Mouse (Mus musculus): Measurements from ENCODE around the gene Zfp976. TPM values are rescaled to one million over a fixed set of nuclear protein-coding genes. Genes with fewer than 3 reads are reported as not detected.

Gene Zfp976
- polyA plus RNA-seq (2017; shearing (Covaris generic)) = 4.1 TPM

DNA sequence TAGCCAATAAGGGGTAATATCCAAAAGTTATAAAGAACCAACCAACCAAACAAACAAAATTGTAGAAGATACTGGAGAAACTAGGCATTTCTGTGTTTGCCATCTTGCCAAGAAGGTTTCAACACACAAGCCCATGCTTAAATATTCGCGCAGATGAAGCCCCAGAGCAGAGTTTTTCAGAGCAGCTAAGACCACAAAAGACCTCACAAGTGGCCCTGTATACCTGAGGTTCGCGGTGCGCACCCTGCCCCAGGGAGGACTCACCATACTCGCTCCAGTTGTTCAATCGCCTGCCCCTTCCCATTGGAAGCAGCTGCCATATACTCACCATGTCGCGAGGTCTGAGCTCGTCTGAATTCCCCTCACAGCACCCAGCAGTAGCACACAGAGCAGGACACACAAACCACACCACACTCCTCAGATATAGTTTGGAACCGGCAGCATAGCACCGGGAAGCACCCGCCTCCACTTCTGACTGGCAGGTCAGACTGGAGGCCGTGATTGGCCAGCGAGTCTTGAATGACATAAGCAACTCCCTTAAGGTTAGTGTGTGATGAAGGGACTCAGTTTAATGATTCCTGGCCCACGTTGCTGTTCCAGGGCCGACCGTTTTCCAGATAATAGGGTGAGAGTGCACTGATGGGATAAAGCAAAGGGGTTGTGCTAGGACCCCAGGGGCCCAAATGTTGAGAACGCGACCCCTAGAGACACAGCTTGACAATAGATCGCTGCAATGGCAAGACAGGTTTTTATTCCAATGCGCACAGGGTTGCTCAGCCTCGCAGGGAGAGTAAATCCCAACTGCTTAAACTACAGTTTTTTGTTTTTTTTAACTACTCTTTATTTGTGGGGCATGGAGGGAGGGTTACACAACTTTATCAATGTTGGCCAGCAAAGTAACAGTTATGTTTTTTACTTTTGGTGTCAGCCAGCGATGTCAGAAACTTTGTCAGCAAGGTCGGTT, at the start of gene Zfp976:
Gene Zfp976 (minus strand): TSS at position 437 of the 964 bp plus-strand sequence.

DNA sequence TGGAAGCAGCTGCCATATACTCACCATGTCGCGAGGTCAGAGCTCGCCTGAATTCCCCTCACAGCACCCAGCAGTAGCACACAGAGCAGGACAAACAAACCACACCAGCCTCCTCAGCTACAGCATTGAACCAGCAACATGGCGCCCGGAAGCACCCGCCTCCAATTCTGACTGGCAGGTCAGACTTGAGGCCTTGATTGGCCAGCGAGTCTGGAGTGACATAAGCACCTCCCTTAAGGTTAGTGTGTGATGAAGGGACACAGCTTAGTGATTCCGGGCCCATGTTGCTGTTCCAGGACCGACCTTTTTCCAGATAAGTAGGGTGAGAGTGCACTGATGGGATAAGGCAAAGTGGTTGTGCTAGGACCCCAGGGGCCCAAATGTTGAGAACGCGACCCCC, 50.0 kb downstream of the Zfp976 start, which contains the start of gene Zfp977:
Gene Zfp977 (minus strand): TSS at position 135 of the 400 bp plus-strand sequence.

DNA sequence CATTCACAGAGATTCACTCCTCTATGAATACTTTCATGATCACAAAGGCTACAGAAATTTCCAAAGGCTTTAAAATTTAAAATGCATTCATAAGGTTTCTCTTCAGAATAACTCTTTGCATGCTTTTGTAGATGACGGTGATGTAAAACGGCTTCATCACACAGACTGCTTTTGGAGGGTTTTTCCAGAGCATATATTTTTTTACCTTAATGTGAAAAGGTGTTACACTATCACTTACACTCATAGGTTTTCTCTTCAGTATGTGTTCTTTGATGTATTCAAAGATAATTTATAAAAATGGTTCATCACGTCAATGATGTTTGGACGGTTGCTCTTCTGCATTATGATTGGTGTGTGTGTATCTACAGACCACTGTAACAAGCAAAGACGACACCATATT, 63.9 kb downstream of the Zfp976 start, which contains the start of gene Gm21028:
Gene Gm21028 (minus strand): TSS at position 101 of the 400 bp plus-strand sequence.

Other genes starting within 250 kb of the Zfp976 start
- gene 4933421I07Rik, start 194.5 kb downstream of the Zfp976 start, polyA plus RNA-seq (2017; shearing (Covaris generic)) = not detected
- 30.2 TPM for gene Zfp141, start 136.8 kb downstream of the Zfp976 start, polyA plus RNA-seq (2017; shearing (Covaris generic))
- not detected for gene Gm21028, start 64.0 kb downstream of the Zfp976 start, polyA plus RNA-seq (2017; shearing (Covaris generic))
- not detected for gene Zfp977, start 50.0 kb downstream of the Zfp976 start, polyA plus RNA-seq (2017; shearing (Covaris generic))
- 5.8 TPM for gene Zfp975, start 50.2 kb upstream of the Zfp976 start, polyA plus RNA-seq (2017; shearing (Covaris generic))
- not detected for gene Gm17067, start 84.4 kb upstream of the Zfp976 start, polyA plus RNA-seq (2017; shearing (Covaris generic))
- gene Vmn2r62, start 150.9 kb upstream of the Zfp976 start, polyA plus RNA-seq (2017; shearing (Covaris generic)) = not detected
- not detected for gene Gm2381, start 224.6 kb upstream of the Zfp976 start, polyA plus RNA-seq (2017; shearing (Covaris generic))

Measured in inflammation-experienced regulatory T-cells, adult 16 weeks (primary cell).